Mouse (Mus musculus): ENCODE results near the gene Irgc1.

Gene Irgc1

GRCm38 (mm10) chr7:24437981-24438380, 14.1 kb downstream of the Irgc1 start:
- DNase-seq (ENCODE audit: low read depth, low spot score) = no peak

DNA sequence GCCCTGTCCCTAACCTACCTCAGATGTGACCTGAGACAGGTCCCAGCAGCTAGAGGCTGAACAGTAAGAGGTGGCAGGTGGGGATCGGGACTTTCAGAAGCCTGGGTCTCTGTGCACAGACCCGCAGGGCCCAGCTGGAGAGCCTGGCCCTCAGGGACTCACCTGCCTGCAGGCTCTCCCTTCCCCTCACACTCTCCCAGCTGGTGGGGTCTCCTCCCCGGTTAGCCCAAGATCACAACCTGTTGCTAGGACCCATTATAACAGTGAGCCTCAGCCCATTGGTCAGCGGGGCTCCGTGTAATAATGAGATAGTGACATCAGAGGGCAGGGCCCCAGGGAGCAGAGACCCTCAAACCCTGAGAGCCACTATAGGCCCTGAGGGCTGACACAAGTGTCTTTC, 16.8 kb downstream of the Irgc1 start:
- no peak for DNase-seq (ENCODE audit: low read depth, low spot score)

GRCm38 (mm10) chr7:24431713-24432112, 20.4 kb downstream of the Irgc1 start:
- DNase-seq (ENCODE audit: low read depth, low spot score) = no peak

- no peak for DNase-seq (ENCODE audit: low read depth, low spot score)
Observed at GRCm38 (mm10) chr7:24430551-24431345, 21.3 kb downstream of the Irgc1 start.

DNA sequence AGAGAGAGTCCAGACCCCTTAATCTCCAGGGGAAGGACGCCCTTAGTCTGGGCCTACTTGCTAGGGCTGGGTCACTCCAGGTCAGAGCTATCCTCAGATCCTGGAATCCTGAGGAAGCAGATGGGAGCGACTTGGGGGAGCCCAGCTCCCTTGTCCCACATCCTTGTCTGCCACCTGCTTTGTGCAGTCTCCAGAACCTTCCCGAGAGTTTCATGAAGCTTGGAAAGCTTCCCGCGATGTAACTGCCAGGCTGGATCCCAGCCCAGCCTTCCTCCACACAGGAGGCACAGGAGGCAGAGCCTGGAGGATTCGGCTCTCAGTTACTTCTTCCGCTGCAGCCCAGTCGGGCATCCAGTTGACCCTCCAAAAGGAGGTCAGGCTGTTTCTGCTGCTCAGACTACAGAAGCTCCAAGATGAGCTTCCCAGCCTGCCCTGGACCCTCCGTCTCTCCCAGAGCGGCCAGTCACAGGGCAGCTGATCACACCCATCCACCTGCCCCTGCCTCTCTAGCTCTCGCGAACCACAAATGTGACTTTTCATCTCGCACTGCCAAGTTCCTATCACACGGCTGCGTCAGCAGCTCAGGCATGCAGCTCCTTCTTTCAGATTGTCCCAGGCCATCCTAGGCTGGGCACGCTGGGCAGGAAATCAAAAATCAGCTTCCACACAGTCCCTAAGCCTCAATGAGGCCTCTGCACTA, 22.5 kb downstream of the Irgc1 start:
- no peak for DNase-seq (ENCODE audit: low read depth, low spot score)

DNA sequence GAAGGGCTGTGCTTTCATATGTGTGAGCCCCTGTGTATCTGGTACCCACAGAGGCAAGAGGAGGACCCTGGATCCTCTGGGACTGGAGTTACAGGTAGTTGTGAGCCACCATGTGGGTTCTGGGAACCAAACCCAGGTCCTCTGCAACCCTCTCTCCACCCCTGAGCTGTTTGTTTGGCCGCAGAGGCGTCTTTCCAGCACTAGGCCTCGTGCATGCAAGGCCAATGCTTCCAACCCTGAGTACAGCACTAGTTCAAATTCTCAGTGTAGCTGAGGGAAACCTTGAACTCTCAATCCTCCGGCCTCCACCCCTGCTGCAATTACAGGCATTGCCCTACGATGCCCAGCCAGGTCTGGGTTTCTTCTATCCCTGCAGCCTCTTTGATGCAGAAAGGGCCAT, 23.4 kb downstream of the Irgc1 start:
- no peak for DNase-seq (ENCODE audit: low read depth, low spot score)

DNA sequence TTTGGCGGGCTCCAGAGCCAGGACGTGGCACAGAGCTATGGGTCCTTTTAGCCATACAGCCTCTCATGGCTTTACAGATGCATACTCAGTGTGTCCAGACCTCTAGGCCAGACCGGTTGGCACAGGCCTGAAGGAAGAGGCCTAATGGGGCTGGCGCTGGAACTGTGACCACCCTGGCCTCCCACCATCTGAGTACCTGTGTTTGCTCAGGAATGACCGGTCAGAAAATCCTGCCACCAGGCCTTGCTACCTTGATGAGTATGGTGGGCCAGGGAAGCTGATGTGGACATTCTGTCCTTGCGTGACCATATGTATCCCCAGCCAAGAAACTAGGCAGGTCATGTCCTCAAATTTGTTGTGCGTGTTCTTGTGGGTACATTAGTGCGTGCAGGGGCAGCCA, 24.9 kb downstream of the Irgc1 start:
- no peak for DNase-seq (ENCODE audit: low read depth, low spot score)

- no peak for DNase-seq (ENCODE audit: low read depth, low spot score)
Observed at GRCm38 (mm10) chr7:24425919-24426318, 26.2 kb downstream of the Irgc1 start.

DNA sequence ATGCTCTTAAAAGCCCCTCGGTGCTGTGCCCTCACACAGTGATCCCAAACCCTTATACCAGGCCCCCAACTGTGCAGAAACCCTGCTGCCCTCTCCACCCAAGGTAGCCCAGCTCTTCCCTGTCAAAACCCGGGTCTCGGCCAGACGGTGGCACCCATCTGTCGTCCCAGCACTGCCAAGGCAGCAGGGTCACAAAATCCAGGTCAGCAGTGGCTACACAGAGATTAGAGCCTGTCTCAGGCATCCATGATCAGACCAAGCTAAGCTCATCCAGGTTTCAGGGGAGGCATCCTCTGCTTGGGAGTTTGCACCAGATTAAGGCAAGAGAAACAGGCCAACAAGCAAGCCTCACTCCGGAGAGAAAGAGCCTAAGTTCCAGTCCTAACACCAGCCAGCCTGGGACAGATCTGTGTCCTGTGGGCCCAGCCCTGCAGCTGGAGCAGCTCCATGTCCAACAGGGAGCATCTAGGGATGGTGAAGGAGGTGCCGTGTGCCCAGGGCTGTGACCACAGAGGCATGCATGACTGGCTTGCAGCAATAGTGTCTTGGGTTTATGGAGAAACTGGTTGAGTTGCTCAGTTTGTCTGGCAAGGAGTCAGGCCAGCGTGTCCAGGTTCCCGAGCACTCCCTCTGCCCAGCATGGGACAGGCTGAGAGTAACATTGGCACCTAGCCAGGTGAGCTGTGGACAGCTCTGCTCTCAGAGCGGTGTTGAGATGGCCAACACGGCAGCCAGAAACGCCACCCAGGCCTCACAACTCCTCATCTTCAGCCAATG, 28.0 kb downstream of the Irgc1 start:
- no peak for DNase-seq (ENCODE audit: low read depth, low spot score)

DNA sequence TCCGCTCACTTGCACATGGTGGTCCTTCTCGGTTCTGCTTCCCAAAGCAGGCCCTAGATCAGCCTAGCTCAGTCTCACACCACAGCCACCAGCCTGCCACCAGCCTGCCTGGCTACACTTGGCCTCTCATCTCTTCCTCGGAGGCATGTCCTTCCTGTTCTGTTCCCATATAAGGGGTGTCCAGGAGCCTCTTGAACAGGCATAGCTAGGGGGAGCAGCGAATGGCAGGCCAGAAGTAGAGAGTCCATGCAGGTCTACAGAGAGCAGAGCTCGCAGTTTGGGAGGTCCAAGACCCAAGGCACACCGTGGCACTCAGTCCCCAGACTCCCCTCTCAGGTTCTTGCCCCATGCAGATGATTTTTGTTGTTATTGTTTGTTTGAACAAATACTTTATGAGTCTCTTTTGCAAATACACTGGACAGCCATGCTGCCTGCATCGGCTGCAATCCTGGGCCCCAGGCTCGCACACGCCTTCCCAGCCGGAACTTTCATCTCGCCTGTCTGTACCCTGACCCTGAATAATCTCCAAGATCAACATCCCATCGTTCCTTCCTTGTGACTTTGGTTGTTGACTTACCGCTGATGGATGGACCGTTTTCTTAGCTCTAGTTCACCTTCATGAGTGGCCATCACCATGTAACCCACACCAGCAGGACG, 28.9 kb downstream of the Irgc1 start:
- DNase-seq (ENCODE audit: low read depth, low spot score) = no peak

DNA sequence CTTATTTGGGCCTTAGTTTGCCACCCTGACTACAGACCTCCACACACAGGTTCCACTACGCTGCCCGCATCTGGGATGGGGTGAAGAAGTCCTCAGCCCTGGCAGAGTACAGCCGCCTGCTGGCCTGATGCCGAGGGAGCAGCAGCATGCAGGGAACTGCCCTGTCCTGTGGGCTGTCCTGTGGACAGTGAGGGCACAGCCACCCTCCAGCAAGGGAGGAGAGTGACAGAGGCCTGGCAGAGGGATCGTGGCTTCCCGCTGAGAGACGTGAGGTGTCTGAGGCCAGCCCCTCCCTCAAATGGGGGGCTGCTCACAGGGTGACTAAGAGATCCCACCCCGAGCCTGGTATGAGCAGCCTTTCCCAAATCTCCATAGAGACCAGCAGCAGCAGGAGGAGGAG, 29.8 kb downstream of the Irgc1 start:
- no peak for DNase-seq (ENCODE audit: low read depth, low spot score)

GRCm38 (mm10) chr7:24421648-24422047, 30.4 kb downstream of the Irgc1 start:
- no peak for DNase-seq (ENCODE audit: low read depth, low spot score)

DNA sequence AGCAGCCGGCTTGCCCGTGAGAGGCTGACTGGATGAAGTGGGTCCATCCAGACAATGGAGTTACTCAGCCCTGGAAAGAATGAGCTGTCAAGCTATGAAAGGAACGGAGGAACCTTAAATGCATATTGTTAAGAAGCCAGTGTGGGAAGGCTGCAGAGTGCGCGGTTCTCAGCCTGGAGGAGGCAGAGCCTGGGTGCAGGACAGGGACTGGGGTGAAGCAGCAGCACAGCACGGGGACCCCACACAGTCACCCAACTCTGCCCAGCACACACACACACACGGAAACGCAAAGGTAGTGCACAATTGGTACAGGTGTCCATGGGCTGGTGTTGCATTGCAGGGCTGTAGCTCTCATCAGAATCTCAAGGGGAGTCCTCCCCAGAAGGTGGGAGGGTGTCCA, 32.5 kb downstream of the Irgc1 start:
- DNase-seq (ENCODE audit: low read depth, low spot score) = no peak

DNA sequence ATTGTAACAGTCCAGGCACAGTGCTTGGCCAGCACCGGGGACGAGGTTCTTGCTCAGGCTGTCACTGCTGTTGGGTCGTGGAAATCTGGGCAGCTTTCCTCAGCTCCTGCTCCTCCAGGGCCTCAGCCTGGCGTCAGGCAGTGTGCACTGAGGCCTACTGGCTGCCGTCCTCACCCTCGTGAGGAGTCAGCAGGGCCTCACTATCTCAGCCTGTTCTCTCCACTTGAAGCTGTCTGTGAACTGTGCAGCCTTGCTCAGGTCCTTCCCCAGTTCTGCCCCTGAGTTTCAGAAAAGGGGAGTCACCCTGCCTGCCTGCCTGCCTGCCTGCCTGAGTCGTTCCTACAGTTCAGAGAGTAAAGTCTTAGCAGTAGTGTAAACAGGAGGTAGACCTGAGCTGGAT, 36.8 kb downstream of the Irgc1 start:
- no peak for DNase-seq (ENCODE audit: low read depth, low spot score)

DNA sequence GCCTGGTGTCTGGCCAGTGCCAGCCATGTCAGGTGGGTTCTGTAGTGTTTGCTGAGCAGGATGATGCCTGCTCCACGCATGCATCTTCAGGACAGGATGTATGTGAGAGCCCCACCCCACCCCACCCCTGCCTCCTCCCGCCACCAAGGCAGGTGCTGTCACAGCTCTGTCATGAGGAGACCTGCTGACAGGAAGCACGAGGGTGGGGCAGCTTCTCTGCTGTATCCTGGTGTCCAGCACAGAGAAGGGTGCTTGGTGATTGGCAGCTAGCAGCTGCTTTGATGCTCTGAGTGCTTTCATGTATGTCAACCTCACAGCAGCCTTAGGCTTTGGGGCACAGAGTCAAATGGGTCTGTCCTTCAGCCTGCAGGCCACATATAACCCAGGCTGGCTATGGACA, 38.5 kb downstream of the Irgc1 start:
- no peak for DNase-seq (ENCODE audit: low read depth, low spot score)

- DNase-seq (ENCODE audit: low read depth, low spot score) = no peak
Observed at GRCm38 (mm10) chr7:24410831-24411230, 41.3 kb downstream of the Irgc1 start.

DNA sequence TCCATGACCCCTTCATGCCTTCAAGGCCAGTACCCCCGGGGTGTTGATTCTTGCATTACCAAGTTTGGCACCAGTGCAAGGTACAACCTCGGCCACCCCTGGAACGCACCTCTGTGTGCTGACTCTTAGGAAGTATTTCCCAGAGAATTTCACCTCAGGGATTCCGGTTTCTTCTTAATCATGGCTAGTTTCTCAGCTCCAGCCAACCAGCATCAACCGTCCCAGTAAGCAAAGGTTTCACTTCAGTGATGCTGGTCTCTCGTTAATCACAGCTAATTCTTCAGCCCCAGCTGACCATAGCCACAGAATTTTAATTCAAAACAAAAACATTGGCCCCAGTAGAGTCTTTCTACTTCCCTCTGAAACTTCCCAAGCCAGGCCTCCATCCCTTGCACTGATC, 42.0 kb downstream of the Irgc1 start:
- DNase-seq (ENCODE audit: low read depth, low spot score) = no peak

DNA sequence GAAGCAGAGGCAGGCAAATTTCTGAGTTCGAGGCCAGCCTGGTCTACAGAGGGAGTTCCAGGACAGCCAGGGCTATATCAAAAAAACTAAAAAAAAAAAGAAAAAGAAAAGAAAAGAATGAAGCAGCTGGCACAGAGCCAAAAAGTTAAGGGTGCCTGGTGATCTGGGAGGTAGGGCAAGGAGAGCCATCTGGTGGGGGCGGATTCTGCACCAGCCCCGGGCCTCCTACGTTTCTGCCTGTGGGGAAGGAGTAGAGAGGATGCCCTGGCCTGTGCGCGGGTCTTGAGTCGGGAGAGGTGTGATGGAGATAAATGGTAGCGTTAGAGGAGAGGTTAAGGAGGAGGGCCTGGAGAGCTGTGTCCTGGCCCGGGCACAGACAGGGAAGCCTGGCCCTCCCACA, 43.9 kb downstream of the Irgc1 start:
- DNase-seq (ENCODE audit: low read depth, low spot score) = no peak

- DNase-seq (ENCODE audit: low read depth, low spot score) = peak; percentile 71
Observed at GRCm38 (mm10) chr7:24406528-24407344, 45.4 kb downstream of the Irgc1 start.

DNA sequence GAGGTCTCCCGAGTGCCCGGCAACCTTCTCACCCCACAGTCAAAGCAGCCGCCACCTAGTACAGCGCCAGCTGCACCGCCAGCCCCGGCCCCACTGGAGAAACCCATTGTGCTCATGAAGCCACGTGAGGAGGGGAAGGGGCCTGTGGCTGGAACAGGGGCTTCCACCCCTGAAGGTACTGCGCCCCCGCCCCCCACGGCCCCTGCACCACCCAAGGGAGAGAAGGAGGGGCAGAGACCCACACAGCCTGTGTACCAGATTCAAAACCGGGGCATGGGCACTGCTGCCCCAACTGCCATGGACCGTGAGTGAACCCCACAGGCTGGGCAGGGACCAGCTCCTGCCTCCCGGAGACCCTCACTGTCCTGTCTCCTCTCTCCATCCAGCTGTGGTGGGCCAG, 46.4 kb downstream of the Irgc1 start:
- DNase-seq (ENCODE audit: low read depth, low spot score) = no peak

- no peak for DNase-seq (ENCODE audit: low read depth, low spot score)
Observed at GRCm38 (mm10) chr7:24402851-24403250, 49.2 kb downstream of the Irgc1 start.
